Mouse (Mus musculus): ENCODE results near the gene Slc22a14.
"Not testable (repeated sequence)": the region's sequence is repeated elsewhere in the genome, so short reads cannot be mapped to it uniquely, and the experiment has no call there.

Slc22a14 gene

DNA sequence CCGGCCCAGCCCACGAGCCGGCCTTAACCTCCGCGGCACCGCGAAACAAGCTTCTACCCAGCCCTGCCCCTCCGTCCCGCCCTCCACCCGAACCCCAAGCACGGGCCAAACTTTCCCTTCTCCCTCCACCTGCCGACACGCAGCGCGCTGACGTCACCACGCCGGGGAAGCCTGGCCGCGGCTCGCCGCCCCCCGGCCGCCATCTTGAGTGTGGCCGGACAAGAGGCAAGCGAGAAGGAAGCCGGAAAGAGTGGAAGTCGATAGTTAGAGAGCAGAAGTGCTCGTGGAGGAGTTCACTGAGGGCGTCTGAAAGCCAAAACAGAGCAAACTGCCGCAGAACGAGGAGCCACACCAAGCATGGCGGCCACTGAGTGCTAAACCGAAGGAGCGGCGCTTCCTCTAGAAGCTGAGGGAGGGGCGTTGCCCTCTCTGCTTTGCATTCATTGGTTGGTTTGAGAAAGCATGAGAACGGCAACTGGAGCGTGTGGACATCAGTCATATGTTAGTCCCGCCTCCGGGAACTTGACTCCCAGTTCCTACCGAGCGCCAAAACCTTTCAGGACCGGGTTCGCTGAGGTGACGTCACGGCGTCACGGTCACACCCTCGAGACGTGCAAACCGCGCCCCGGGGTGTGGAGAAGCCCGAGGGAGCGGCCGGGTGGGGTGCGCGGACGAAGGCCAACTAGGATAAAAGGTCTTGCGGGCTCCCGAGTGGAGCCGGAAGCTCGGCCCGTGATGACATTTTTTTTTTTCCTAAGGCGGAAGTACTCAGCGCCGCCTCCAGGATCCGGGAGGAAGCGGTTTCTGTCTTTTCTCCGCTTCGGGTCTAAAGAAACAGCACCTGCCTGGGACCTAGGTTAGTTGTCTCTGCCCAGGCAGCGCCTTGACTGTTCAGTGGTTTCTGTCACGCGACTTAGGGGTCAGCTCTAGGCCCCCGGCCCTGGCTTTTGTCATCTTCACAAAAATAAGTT, 42.8 kb downstream of the Slc22a14 start, which contains the start of gene Oxsr1:
Gene Oxsr1, minus strand, starts transcription at position 139 of the 971 bp plus-strand sequence.
- peak; percentile 98 for DNase-seq (ENCODE audit: low read depth, low spot score)

DNA sequence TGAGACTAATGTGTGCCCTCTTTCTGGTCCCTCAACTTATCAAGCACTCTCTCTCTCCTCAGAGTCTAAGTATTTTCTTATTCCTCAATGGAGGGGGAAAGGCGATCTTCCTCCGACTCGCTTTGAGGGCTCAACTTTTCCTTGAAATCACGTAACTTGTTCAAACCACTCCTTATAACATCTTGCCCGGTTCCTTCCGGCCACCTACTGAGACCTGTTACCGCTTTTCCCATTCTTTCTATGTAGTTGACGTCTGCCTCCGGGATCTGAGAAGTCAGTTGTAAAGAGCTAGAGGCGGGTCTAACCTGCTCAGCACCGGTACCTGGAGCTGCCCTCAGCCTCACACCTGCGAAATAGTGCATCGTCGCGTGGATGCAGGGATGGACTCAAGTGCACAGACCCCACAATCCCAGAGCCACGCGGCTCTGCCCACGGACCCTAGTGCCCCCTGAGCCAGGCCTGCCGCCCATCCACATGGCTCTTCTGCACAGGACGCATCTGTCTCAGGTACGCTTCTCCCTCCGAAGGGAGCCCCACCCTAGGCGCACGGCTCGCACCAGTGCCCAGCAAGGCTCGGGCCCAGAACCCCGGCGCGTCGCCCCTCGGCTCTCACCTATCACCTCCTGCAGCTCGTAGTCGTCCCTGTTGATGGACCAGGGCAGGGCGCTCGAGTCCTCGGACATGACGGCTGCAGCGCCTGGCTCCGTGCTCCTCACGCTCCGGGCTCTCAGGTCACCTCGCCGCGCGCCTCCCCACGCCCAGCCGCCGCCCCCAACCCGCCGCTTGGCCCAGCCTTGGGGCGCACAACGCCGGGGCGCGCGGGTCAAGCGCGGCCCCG, 43.7 kb downstream of the Slc22a14 start:
- no peak for DNase-seq (ENCODE audit: low read depth, low spot score)

DNA sequence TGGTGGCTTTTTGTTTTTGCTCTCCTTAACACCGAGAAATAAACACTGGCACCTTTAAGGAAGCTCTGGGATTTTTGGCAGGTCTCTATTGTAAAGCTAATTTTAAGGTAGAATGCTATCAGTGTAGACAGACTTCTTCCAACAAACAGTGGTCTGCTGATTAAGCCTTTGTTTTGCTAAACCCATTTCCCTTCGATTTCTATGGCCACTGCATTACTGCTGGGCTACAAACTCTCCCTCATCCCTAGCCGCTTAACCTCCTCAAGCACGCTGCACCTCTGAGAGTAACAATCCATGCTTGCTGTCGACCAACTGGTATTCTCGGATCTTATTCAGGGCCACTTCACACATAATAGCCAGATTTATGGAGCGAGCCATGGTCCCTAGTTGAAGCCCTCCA, 44.4 kb downstream of the Slc22a14 start:
- no peak for DNase-seq (ENCODE audit: low read depth, low spot score)

DNA sequence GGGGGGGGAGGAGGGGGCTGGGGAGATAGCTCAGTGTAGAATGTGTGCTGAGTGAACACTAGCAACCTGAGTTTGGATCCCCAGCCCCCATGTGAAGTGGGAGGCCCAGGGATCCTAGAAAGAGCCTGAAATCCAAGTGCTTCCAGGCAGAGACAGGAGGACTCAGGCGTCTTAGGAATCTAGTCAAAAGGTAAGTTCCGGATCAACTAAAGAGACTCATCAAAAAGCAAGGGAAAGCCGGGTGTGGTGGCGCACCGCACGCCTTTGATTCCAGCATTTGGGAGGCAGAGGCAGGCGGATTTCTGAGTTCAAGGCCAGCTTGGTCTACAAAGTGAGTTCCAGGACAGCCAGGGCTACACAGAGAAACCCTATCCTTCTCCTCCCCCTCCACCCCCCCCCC, 44.9 kb downstream of the Slc22a14 start:
- no peak for DNase-seq (ENCODE audit: low read depth, low spot score)

DNA sequence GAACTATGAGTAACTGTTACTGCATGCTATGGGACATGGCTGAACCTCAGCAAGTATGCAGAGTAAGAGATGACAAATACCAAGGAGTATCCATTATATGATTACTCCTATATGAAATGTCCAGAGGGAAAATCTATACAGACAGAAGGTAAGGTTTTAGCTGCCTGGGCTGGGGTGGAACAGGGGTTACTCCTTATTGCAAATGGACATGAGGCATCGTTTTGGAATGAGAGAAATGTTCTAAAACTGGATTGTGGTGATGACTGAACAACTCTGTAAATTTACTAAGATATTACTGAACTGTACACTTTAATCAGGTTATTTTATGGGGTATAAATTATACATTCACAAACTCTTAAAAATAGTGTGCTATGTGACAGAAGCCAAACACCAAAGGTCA, 46.5 kb downstream of the Slc22a14 start:
- DNase-seq (ENCODE audit: low read depth, low spot score) = no peak

DNA sequence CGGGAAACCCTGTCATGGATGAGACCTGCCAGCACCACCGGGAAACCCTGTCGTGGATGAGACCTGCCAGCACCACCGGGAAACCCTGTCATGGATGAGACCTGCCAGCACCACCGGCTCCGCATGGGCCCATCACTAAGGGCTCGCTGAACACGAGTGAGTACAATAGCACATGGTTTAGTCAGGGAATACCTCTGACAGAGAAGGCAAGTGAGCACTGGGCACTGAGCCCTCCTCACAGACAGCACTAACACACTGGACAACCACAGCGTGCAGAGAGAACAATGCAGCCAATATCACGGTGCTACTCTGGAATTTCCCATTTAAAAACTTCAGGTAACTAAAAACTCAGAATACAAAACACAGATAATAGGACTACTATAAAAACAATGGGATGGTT, 52.3 kb downstream of the Slc22a14 start:
- DNase-seq (ENCODE audit: low read depth, low spot score) = no peak

DNA sequence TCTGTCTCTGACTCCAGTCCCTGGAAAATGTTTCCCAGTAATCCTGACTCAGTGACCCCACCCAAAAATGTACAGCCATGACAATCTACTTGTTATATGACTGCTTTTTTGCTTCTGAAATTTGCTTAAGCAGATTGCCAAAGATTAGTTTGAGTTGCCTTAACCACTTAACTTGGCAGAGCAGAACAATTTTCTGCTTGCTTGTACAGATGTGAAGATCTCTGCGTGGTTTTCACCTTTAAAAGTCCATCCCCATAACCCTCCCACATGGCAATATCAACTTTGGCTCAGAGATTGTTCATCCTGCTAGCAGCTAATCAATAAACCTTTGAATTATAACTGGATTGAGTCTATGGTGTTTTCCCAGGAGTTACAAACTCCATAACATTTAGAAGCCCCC, 56.3 kb downstream of the Slc22a14 start:
- no peak for DNase-seq (ENCODE audit: low read depth, low spot score)

DNA sequence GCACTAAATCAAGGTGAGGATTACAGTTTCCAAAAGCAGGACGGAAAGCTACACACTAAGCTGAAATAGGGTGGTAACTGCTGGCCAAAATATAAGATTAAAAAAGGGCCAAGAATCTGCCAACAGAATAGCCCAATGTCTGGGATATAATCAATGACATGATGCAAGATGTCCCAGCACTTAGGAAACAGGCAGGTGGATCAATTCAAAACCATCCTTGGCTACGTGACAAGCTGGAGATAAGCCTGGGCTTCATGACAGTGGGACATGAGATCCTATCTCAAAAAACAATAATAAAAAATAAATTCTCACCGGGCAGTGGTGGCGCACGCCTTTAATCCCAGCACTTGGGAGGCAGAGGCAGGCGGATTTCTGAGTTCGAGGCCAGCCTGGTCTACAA, 59.5 kb downstream of the Slc22a14 start:
- no peak for DNase-seq (ENCODE audit: low read depth, low spot score)

DNA sequence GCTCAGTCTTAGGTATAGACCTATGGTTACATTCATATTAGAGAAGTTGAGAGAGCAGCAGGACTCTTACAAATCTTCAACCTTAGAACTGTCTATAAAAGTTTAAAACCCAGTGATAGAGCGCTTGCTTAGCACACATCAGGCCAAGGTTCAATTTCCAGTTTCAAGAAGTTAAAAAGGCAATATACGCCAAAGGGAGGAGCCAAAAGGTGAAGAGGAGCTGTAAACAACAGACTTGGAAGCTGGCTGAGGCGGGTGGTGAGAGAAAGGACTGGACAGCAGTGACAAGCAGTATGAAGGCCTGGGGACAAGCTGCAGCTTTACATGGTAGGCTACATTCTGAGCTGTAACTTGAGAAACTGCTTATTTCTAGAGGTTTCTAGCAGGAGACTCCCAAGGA, 66.8 kb downstream of the Slc22a14 start:
- DNase-seq (ENCODE audit: low read depth, low spot score) = no peak

DNA sequence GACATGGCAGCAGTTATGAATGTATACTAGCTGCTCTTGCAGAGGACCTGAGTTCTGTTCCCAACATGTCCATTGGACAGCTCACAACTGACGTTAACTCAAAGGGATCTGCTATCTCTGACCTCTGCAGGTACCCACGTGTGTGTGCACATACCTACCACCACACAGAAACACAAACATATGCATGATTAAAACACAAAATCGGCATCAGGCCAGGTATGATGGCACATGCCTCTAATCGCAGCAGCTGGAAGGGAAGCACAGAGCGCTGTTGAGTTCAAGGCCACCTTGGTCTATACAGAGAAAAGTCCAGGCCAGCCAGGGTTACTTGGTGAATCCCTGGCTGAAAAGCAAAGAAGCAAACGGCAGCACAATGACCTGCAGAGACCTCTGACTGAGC, 67.7 kb downstream of the Slc22a14 start:
- DNase-seq (ENCODE audit: low read depth, low spot score) = no peak

DNA sequence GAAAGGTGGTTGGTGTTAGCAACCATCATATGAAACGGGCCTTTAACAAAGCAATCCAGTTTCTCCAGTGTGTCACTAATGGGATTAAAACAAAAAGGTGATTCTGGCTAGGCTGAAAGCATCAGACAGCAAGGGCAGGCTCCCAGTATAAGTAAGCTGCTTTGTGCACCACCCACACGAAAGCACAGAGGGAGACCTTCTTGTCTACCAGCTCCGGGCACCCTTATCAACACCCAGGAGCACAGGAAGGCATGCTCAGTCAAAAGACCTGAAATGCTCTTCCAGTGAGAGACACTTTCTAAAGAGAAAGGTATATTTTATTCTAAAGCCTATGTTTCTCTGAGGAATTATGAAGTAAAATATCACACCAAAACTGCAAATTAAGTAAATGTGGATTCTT, 74.6 kb downstream of the Slc22a14 start:
- no peak for DNase-seq (ENCODE audit: low read depth, low spot score)

DNA sequence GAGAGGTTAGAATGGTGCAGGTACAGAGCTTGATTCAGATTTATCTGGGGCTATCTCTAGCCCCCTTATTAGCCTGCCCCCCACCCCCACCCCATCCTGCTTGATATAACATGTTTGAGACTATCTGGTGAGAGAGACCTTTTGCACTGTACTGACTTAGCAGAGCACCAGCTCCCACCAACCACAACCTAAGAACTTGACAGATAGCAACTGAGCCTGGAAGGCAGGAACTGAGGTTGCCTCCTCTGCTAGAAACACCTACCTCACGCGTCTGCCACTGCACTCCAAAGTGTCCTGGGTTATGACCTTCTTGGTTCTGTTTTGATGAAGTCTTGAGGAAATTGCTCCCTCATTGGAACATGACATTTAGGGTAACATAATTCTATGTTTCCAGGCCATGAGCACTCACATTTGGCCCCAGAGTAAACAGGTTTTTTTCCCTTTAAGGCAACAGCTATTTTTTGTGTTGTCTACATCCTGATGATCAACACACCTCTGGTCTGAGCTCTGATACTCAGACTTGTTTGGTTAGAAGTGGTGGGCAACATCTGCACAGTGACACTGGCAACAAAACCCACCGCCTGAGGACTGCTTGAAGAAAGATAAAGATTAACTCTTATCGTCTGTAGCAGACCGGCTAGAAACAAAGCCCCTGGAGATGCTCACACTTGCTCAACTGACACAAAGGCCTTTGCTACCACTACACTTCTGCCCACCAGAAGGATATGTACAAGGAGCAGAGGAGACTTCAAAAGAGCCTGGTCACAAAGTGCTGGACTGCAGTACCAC, 84.3 kb downstream of the Slc22a14 start:
- no peak for DNase-seq (ENCODE audit: low read depth, low spot score)

DNA sequence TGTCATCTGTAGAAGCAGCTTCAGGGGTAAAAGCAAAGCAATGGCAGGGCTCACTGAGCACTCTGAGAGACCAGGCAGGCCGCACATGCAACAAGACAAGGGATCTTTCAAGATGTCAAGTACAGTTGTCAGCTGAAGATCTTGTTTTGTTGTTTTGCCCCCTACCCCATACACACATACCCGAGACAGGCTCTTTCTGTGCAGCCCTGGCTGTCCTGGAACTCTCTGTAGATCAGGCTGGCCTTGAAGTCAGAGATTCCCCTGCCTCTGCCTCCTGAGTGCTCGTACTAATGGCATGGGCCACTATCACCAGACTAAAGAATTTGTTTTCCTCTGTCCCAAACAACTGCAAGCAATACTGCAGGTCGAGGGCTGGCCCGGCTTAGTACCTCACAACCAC, 87.3 kb downstream of the Slc22a14 start:
- DNase-seq (ENCODE audit: low read depth, low spot score) = no peak

DNA sequence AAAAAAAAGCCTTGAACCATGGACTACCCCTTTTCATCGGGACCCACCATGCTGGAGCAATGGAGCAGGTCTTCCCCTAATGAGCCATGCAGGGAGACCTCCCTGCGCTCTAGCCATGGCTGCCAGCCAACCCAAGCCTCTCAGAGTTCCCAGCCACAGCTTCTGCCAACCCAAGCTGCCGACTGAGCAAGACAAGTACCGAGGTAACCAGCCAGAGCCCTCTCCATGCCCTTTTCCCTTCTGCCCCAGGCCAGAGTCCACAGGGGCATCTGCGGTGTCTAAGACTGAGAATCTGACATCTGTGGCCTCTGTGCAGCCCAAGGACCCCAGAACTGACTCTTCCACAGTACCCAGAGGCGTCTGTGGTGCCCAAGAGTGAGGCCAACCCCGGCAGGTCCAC, 89.0 kb downstream of the Slc22a14 start:
- no peak for DNase-seq (ENCODE audit: low read depth, low spot score)

DNA sequence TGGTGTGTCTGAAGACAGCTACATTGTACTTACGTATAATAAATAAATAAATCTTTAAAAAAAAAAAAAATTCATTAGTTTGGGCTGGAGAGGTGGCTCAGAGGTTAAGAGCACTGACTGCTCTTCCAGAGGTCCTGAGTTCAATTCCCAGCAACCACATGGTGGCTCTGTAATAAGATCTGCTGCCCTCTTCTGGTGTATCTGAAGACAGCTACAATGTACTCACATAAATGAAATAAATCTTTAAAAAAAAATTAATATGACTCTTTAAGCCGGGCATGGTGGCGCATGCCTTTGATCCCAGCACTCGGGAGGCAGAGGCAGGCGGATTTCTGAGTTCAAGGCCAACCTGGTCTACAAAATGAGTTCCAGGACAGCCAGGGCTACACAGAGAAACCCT, 90.5 kb downstream of the Slc22a14 start:
- not testable (repeated sequence) for DNase-seq (ENCODE audit: low read depth, low spot score)

DNA sequence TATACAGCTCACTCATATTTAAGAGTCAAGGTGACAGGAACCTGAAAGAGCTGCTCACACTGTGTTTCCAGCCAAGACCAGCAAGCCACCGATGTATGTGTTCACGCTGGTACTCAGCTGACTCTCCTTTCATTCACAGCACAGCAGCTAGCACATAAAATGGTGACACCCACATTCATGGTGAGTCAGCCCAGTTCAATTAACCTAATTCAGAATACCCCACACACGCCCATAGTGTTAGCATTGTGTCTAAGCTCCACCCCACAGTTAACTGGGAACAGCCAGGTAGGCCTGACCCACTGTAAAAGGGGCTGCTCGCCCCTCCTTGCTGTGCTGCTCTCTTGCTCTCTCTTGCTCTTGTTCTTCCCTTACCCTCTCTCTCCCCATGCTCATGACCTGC, 93.9 kb downstream of the Slc22a14 start:
- DNase-seq (ENCODE audit: low read depth, low spot score) = peak; percentile 33

DNA sequence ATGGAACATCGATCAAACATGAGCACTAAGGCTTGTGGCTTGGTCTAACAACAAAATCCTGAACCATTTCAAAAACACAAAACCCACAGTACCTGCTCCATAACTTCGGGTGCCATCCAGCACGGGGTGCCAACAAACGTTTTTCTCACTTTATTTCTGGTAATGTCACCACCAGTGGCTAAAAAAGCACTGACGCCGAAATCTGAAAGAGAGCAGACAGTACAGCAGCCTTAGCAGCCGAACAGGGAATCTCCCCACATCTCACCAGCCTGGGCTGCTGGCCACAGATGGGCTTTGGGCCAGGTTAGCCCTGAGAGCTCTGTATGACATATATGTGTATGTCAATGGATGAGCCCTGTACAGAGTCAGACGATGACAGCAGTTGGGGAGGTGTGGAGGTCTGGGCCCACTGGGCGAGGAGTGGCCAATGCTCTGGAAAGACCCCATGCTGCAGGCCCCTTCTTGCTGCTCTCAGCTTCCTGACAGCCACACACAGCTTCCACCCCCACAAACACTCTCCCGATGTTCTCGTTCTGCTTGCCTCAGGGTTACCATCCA, 96.7 kb downstream of the Slc22a14 start:
- DNase-seq (ENCODE audit: low read depth, low spot score) = no peak

DNA sequence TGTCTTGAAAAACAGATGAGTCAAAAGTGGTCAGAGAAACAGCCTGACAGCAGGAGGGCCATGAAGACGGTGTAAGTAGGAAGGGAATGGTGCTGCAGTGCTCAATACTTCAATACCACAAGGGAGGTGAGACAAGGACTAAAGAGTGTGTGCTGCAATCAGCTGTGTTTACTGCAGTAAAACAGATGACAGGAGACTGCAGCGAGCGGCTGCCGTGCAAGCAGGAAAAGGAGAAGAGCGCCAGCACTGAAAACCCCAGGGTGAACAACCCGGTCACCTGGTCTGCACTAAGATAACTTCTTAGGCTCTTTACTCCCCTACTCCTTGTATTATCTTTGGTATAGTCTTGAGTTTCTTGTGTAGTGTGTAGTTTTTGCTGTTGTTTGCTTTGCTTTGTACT, 97.2 kb downstream of the Slc22a14 start:
- no peak for DNase-seq (ENCODE audit: low read depth, low spot score)

DNA sequence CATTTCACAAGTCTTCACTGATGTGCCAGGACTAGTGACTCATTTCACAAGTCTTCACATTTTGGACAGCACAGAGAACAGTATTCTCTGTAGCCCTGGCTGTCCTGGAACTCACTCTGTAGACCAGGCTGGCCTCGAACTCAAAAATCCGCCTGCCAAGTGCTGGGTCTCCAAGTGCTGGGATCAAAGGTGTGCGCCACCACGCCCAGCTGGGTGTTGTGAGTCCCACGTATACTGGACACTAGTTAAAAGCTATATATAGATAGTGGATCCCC, 99.3 kb downstream of the Slc22a14 start:
- not testable (repeated sequence) for DNase-seq (ENCODE audit: low read depth, low spot score)

DNA sequence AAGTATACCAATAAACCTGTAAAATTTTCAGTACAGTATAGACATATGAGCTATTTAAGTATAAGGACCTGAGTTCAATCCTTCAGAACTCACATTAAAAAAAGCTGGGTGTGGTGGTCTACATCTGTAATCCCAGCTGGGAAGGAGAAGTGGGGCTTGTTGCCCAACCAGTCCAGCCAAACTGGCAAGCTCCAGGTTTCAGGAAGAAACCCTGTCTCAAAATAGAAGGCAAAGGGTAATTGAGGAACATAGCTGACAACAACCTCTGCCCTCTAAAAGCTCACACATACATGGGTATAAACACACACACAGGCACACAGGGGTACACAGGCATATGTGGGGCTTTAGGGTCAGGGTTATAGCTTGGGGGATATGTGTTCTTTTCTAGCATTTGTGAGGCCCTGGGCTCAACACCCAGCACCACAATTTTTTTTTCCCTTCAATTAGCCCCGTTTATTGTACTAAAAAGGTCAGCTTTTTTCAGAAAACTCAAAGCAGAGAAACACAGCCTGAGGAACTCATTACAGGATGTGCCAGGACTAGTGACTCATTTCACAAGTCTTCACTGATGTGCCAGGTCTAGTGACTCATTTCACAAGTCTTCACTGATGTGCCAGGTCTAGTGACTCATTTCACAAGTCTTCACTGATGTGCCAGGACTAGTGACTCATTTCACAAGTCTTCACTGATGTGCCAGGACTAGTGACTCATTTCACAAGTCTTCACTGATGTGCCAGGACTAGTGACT, 99.8 kb downstream of the Slc22a14 start:
- not testable (repeated sequence) for DNase-seq (ENCODE audit: low read depth, low spot score)

DNA sequence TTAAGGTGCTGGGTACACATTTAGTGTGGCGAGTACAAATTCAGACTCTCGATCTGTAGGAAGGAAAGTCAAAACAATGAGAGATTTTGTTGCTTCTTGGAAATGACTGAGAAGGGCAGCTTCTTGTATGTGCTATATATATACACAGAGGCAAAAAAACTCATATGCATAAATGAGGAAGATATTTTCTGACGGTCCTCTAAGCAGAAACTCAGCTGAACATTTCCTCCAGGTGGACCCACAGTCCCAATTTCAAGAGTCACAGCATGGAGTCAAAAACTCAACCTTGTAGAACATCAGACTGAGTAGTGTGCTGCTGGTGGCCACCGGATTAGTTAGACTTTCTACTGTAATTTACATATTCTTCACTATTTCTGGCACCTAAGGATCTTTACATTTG, 102.3 kb downstream of the Slc22a14 start:
- DNase-seq (ENCODE audit: low read depth, low spot score) = no peak

All from WW6 (cell line).